Mouse (Mus musculus) ovary, postnatal 36 days (tissue): ENCODE measurements around the gene Cacna1g.
A peak's percentile ranks its signal among the peaks of the same experiment; 100 is the strongest.
"Not testable (repeated sequence)": the region's sequence is repeated elsewhere in the genome, so short reads cannot be mapped to it uniquely, and the experiment has no call there.

ENCODE experiments used
- DNase-seq: peaks from one replicate; pipeline ENCODE4 v3.0.0; 2022; ENCODE audit warnings: low spot score, mixed read lengths

Cacna1g gene

DNA sequence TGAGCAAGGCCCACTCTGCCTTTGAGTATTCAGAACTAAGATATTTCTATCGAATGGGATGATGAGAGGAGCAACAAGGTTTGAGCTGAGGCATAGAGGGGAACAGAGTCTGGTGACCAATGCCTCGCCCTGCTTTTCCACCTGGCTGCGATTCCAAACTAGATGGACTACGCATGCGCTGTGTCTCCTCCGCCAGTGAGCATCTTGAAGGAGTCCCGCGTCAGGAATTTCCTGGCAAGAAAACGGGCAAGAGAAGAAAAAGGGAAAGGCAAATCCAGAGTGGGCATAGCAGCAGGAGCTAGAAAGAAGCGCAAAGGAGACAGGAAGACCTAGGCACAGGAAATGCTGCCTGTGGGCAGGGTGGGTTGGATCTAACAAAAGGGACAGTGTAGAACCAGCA is 70.2 kb downstream of the Cacna1g start:
- DNase-seq = no peak

DNA sequence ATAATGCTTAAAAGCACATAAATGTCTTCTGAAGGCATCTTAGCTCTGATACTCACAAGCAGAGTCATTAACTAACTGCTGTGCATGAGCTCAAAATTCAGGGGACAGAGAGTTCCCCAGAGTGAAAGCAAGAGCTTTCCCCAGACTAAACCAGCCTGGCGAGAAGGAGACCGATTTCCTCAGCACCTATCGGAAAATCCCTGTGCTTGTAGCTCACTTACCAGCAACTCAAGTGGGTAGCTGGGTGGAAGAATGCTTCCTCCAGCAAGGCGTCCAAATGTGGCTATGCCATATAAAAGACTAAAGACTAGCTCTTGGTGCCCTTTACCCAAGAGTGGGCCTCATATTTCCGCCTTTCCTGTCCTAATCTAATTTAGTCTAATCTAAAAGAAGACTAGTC is 71.3 kb downstream of the Cacna1g start:
- no peak for DNase-seq

GRCm38 (mm10) chr11:94402029-94402428 is 72.0 kb downstream of the Cacna1g start:
- DNase-seq = not testable (repeated sequence)

DNA sequence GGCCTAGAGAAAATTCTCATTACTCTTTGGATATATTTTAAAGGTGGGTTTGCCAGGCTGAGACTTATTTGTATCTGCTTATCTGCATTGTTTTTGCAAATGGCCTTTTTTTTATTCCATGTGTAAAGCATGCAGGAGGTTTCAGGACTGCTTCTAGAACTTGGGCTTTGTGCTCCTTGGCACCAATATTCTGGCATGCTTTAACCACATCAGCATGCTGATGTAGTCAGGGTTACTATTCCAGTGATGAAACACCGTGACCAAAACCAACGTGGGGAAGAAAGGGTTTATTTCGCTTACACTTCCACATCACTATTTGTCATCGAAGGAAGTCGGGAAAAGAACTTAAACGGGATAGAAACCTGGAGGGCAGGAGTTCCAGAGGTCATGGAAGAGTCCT is 73.0 kb downstream of the Cacna1g start:
- no peak for DNase-seq

GRCm38 (mm10) chr11:94394107-94394506 is 79.9 kb downstream of the Cacna1g start:
- DNase-seq = no peak

- not testable (repeated sequence) for DNase-seq
These were observed 80.5 kb downstream of the Cacna1g start for GRCm38 (mm10) chr11:94393490-94393889.

GRCm38 (mm10) chr11:94392672-94393109 is 81.3 kb downstream of the Cacna1g start, which contains the start of gene Abcc3:
TSS of gene Abcc3 (minus strand) at chr11:94392997.
- peak; percentile 63 for DNase-seq

GRCm38 (mm10) chr11:94391661-94392060 is 82.3 kb downstream of the Cacna1g start:
- DNase-seq = no peak

DNA sequence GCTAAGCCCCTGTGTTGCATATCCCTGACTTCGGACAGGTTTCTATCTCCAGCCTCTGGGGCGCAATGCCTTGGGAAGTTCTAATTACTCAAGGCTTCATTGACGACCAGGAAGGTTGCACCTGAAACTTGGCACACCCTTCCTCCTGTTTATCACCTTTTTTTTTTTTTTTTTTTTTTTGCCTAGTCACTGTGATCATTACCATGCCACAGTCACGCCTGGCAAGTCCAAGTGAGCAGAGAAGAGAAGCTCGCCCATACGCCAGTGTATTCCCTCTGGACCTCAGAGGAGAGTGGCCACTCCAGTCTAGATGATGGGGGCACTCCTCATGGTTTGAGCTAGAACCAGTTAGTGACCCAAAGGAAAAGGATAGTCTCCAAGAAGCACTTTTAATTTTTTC is 83.2 kb downstream of the Cacna1g start:
- DNase-seq = no peak

DNA sequence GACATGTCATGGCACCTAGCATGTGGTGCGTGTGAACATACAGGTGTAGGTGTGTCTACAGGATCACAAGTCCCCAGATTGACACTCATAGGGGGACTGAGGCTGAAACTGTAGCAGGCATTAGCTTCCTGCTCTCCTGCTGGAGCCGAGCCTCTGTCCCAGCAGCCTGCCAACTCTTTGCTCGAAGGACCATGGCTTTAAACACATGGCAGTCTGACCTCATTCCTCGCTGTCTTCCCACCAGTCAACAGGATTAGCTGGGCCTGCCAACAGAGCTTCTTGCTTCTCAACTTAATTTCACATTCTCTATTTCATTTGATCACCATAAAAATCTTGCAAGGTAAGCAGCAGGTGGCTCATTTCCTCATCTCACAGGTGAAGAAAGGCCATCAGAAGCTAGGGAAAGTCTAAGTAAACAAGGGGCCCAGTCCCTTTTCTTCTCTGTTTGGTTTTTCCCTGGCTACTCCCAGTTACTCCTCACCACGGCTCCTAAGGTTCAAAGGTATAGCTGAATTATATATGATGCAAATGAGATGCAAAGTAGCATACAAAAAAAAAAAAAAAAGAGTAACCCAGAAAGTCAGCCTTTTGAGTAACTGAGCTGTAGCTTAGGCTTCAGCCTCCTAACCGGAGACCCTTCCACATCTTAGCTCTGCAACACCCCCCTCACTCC is 84.1 kb downstream of the Cacna1g start:
- DNase-seq = no peak

DNA sequence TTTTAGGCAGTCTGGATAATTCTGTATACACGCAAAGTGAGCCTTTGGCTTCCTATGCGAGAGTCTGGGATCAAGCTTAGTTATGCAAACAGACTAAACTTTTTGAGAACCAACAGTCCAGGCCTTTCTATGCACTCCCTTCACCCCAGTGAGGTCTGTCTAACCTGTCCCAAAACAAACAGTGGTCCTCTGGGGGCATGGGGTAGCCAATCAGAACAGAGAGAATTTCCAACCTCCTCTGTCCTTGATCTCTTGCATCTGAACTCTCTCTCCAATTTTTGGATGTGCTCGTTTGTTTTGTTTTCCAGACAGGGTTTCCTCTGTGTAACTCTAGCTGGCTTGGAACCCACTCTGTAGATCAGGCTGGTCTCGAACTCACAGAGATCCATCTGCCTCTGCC is 85.0 kb downstream of the Cacna1g start:
- DNase-seq = no peak

GRCm38 (mm10) chr11:94387756-94388155 is 86.2 kb downstream of the Cacna1g start:
- no peak for DNase-seq

DNA sequence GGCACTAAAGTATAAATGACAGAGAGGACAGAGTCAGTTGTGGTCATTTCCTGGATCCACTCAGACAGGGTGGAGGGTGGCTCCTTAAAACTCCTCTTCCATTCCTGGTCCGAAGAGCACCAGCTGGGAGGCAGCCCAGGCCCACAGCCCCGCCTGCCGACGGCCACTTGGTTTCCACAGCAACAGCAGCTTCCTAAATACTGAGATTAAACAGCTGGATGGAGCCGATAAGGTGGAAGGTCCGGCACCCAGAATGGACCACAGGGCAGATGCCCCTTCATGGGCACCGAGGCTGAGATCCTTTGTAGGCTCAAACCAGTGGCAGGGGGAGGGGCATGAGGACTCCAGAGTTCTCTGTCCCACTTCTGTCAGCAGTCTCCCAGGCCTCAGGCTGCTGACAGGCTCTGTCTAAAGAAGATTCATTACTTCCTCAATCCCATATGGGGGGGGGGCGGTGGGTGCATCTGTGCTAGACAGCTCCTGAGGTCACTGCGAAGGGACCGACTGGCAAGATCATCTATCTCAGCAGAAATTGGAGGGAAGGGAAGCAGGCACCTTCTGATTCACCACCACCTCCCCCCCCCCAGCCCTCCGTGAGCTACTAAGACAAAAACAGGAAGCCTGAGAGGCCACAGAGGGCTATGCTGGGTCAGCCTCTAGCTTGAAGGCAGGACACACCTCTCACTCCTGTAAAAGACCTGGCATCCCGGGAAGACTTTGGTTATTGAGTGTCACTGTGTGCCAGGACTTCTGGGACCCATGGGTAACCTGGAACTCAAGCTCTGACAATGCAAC is 87.8 kb downstream of the Cacna1g start:
- no peak for DNase-seq

DNA sequence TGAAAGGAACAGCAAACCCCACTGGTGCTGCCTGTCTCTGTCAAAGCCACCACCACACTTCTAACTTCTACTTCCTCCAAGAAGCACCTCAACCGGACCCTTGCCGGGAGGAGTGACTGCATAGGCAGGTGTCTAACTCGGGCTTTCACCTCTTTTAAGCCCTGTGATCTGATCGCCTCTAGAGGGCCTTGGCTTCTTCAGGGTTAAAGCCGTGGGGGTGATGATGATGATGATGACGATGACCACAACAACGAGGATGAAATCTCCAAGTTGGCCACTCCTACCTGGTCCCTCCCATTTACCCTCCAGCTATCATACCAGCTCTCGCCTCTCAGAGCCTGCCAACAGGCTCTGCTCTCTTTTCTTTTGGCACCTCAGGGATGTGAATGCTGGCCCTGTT is 94.3 kb downstream of the Cacna1g start:
- no peak for DNase-seq

- no peak for DNase-seq
These were observed 94.9 kb downstream of the Cacna1g start for GRCm38 (mm10) chr11:94379061-94379460.

- no peak for DNase-seq
These were observed 99.6 kb downstream of the Cacna1g start for GRCm38 (mm10) chr11:94374276-94374948.

DNA sequence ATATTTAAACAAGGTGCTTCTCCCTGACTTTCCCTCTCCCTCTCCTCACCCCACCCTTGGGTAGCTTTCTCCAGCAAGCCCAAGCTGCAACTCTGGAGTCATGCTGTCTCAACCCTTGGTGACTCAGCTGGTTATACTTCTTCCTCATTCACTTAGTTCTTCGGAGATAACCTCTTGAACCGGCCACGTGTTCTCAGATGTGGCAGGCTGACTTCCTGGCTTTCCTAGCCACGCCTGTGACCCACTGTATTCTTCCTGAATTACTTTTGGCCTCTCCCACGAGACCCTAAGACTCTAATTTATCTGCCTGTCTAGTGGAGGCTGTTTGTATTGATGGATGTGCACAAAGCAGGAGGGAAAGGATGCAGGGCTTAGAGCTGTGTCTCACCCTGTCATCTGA is 103.2 kb downstream of the Cacna1g start:
- no peak for DNase-seq

- DNase-seq = no peak
These were observed 104.0 kb downstream of the Cacna1g start for GRCm38 (mm10) chr11:94369981-94370380.

DNA sequence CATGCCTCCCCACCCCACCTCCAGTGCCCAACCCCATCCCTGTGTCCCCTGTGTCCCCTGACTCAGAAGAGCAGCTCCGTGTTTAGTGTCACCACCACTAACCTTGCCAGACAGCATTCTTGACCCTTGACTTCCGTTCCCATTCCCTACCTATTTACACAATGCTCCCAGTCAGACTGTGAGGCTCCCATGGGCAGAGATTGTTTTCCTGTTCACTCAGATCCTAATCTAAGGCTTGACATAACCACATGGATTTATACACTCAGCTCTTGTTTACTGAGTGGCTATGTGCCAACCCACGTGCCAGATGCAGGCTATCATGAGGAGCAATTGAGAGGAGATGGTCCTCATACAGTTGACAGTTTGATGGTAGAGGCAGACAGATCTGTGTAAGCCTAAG is 108.7 kb downstream of the Cacna1g start:
- DNase-seq = no peak

GRCm38 (mm10) chr11:94363690-94364089 is 110.3 kb downstream of the Cacna1g start:
- DNase-seq = peak; percentile 51

GRCm38 (mm10) chr11:94362101-94362500 is 111.9 kb downstream of the Cacna1g start:
- DNase-seq = no peak

DNA sequence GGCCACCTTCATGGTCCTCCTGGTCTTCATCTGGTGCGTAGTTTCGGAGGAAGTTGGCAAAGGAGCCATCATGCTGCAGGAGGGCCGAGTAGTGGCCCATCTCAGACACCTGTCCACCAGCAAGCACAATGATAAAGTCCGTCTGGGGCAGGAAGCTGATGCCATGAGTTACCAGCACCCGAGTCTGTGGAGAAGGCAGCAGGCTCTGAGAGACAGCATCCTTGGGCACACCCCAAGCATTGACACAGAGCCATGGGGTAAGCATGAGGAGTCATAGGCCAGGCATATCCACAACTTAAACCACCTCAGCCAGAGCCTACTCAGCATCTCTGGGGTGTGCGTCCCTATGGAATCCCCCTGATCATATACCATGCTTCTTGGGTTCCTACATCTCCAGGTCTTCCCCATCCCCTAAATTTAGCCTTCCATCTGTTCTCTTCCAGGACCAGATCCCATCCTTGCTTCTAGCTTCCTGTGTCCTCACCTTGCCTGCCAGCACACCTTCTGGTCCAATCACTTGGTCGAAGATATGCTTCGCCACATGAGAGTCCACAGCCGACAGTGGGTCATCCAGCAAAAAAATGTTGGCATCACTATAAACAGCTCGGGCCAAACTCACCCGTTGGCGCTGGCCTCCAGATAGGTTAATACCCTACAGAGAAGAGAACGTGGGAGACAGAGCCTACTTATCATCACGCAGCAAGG is 112.7 kb downstream of the Cacna1g start:
- DNase-seq = no peak
